Mouse (Mus musculus) limb, embryonic 10.5 days (tissue): ENCODE results near the gene BC004004. TPM values are rescaled to one million over a fixed set of nuclear protein-coding genes. Genes with fewer than 3 reads are reported as not detected.

Source experiments
- DNase-seq: peaks from one replicate; pipeline ENCODE4 v3.0.0-alpha.2; 2017; ENCODE audit warnings: low spot score
- H3K27ac ChIP-seq: fragments of 300-500 bp; sonication (generic); 2 replicates; pipeline ENCODE4 v1.5.1; 2016; ENCODE audit warnings: mild to moderate bottlenecking
- H3K27me3 ChIP-seq: fragments of 300-500 bp; sonication (generic); 2 replicates; pipeline ENCODE4 v1.6.1; 2016; ENCODE audit warnings: low read depth, mild to moderate bottlenecking; ENCODE audit not compliant: poor library complexity, severe bottlenecking
- H3K36me3 ChIP-seq: fragments of 300-500 bp; sonication (generic); 2 replicates; pipeline ENCODE4 v1.6.1; 2016; ENCODE audit warnings: mild to moderate bottlenecking, moderate library complexity
- H3K4me1 ChIP-seq: fragments of 300-500 bp; sonication (generic); 2 replicates; pipeline ENCODE4 v1.6.1; 2016
- H3K4me3 ChIP-seq: fragments of 300-500 bp; sonication (generic); 2 replicates; pipeline ENCODE4 v1.5.1; 2016; ENCODE audit warnings: mild to moderate bottlenecking, moderate library complexity
- H3K9me3 ChIP-seq: fragments of 300-500 bp; sonication (generic); replicated peaks from 2 replicates; pipeline ENCODE4 v1.6.1; 2016; ENCODE audit warnings: mild to moderate bottlenecking
- WGBS: fragments of 180-500 bp; shearing (Covaris S2); methylation state at CpG from one replicate; pipeline ENCODE4 v1.1.7; 2016; 5-methylcytosine and 5-hydroxymethylcytosine counted together
- polyA plus RNA-seq: library from polyadenylated mRNA; unstranded; fragments of >200 nt; fragmentation: Nextera tagmentation; extraction: Ambion mirVana; gene quantifications from 2 replicates; pipeline ENCODE4 v1.2.1, GENCODE M21; 2016

Gene BC004004
- 47.9 and 52.9 TPM in 2 replicates for polyA plus RNA-seq

- under 1% methylated on average over 63 of the region's 63 CpGs for WGBS
- Histone ChIP-seq H3K4me1 (peaks cover 18% of the 10 kb centered on the region), H3K27ac (peak within 1 kb of the TSS; percentile 95), H3K4me3 (peak within 1 kb of the TSS; percentile 97), H3K27me3 (no peaks in the 10 kb centered on the region), H3K36me3 (no peaks in the 10 kb centered on the region), H3K9me3 (no peaks in the 10 kb centered on the region)
- peak; percentile 99 for DNase-seq
These were observed at the start of gene BC004004 for GRCm38 (mm10) chr17:29268682-29269348. Gene BC004004, plus strand, starts transcription at chr17:29268788.

GRCm38 (mm10) chr17:29220631-29221030, 48.0 kb upstream of the BC004004 start:
- no peak overlapping the region for H3K4me3 ChIP-seq
- peak overlapping the region; percentile 50; the same call in 1 of the 2 replicates for H3K27ac ChIP-seq
- no peaks in the 10 kb centered on the region for H3K36me3 ChIP-seq
- 0 out of 2 replicates have a peak, but pooled peaks cover 6% of the 10 kb centered on the region for H3K27me3 ChIP-seq
- DNase-seq, result no peak
- 67% methylated on average over 14 of the region's 14 CpGs for WGBS
- no peaks in the 10 kb centered on the region for H3K9me3 ChIP-seq
- peaks cover 39% of the 10 kb centered on the region for H3K4me1 ChIP-seq

- Histone ChIP-seq H3K36me3 (no peaks in the 10 kb centered on the region), H3K9me3 (no peaks in the 10 kb centered on the region)
These were observed 37.5 kb upstream of the BC004004 start for GRCm38 (mm10) chr17:29231109-29231508.

GRCm38 (mm10) chr17:29236111-29236510, 32.5 kb upstream of the BC004004 start:
- 48% methylated on average over 7 of the region's 7 CpGs for WGBS
- DNase-seq, result no peak
- peaks cover 60% of the 10 kb centered on the region for H3K27me3 ChIP-seq
- H3K36me3 ChIP-seq, result no peaks in the 10 kb centered on the region
- H3K4me1 ChIP-seq, result peaks cover 40% of the 10 kb centered on the region
- H3K27ac ChIP-seq, result no peak overlapping the region
- H3K4me3 ChIP-seq, result no peak overlapping the region
- H3K9me3 ChIP-seq, result no peaks in the 10 kb centered on the region

More at GRCm38 (mm10) chr17:29231109-29231508, 37.5 kb upstream of the BC004004 start:
- H3K27me3 ChIP-seq, result peaks cover 13% of the 10 kb centered on the region
- WGBS, result 60% methylated on average over 10 of the region's 10 CpGs
- H3K4me3 ChIP-seq, result no peak overlapping the region
- H3K4me1 ChIP-seq, result peaks cover 16% of the 10 kb centered on the region
- no peak overlapping the region for H3K27ac ChIP-seq
- no peak for DNase-seq

- DNase-seq, result peak; percentile 58
These were observed 31.3 kb upstream of the BC004004 start for GRCm38 (mm10) chr17:29237267-29237771.

GRCm38 (mm10) chr17:29237772-29238420, 30.7 kb upstream of the BC004004 start, which contains the start of gene Cpne5:
Gene Cpne5, minus strand, starts transcription at chr17:29238167.
- peaks cover 69% of the 10 kb centered on the region for H3K27me3 ChIP-seq
- H3K27ac ChIP-seq, result peak within 1 kb of the TSS; percentile 79
- DNase-seq, result peak; percentile 60
- no peaks in the 10 kb centered on the region for H3K9me3 ChIP-seq
- H3K36me3 ChIP-seq, result no peaks in the 10 kb centered on the region
- H3K4me1 ChIP-seq, result peaks cover 34% of the 10 kb centered on the region
- WGBS, result under 1% methylated on average over 64 of the region's 73 CpGs
- peak within 1 kb of the TSS; percentile 76 for H3K4me3 ChIP-seq

More at GRCm38 (mm10) chr17:29237267-29237771, 31.3 kb upstream of the BC004004 start:
- Histone ChIP-seq H3K27me3 (peaks cover 64% of the 10 kb centered on the region), H3K27ac (peak overlapping the region; percentile 79), H3K9me3 (no peaks in the 10 kb centered on the region), H3K4me3 (peak overlapping the region; percentile 76), H3K4me1 (peaks cover 37% of the 10 kb centered on the region), H3K36me3 (no peaks in the 10 kb centered on the region)
- WGBS, result under 1% methylated on average over 32 of the region's 32 CpGs

- Histone ChIP-seq H3K9me3 (no peaks in the 10 kb centered on the region), H3K4me1 (peaks cover 36% of the 10 kb centered on the region), H3K36me3 (no peaks in the 10 kb centered on the region), H3K27me3 (peaks cover 71% of the 10 kb centered on the region), H3K4me3 (peak overlapping the region; percentile 76), H3K27ac (peak overlapping the region; percentile 79)
- 1% methylated on average over 23 of the region's 23 CpGs for WGBS
- peak; percentile 47 for DNase-seq
These were observed 30.1 kb upstream of the BC004004 start for GRCm38 (mm10) chr17:29238421-29238945.

GRCm38 (mm10) chr17:29244912-29245311, 23.7 kb upstream of the BC004004 start:
- WGBS, result 28% methylated on average over 12 of the region's 12 CpGs
- Histone ChIP-seq H3K9me3 (no peaks in the 10 kb centered on the region), H3K4me1 (peaks cover 34% of the 10 kb centered on the region), H3K27ac (peak overlapping the region; percentile 68), H3K36me3 (peaks cover 16% of the 10 kb centered on the region), H3K27me3 (peaks cover 19% of the 10 kb centered on the region), H3K4me3 (0 out of 2 replicates have a peak overlapping the region, but pooled peaks have one; percentile 13)
- DNase-seq, result no peak

- peak overlapping the region; percentile 68 for H3K27ac ChIP-seq
- no peak for DNase-seq
These were observed 22.9 kb upstream of the BC004004 start for GRCm38 (mm10) chr17:29245725-29246124.

GRCm38 (mm10) chr17:29246602-29247001, 22.0 kb upstream of the BC004004 start:
- 22% methylated on average over 5 of the region's 5 CpGs for WGBS
- DNase-seq, result peak; percentile 77
- peak overlapping the region; percentile 53; the same call in 1 of the 2 replicates for H3K27ac ChIP-seq
- H3K27me3 ChIP-seq, result 0 out of 2 replicates have a peak, but pooled peaks cover 8% of the 10 kb centered on the region
- no peak overlapping the region for H3K4me3 ChIP-seq
- H3K4me1 ChIP-seq, result peaks cover 32% of the 10 kb centered on the region
- no peaks in the 10 kb centered on the region for H3K9me3 ChIP-seq
- peaks cover 32% of the 10 kb centered on the region for H3K36me3 ChIP-seq

More at GRCm38 (mm10) chr17:29245725-29246124, 22.9 kb upstream of the BC004004 start:
- 39% methylated on average over 7 of the region's 7 CpGs for WGBS
- Histone ChIP-seq H3K9me3 (no peaks in the 10 kb centered on the region), H3K27me3 (peaks cover 11% of the 10 kb centered on the region), H3K4me1 (peaks cover 34% of the 10 kb centered on the region), H3K36me3 (peaks cover 24% of the 10 kb centered on the region), H3K4me3 (no peak overlapping the region)

GRCm38 (mm10) chr17:29247881-29248280, 20.7 kb upstream of the BC004004 start:
- H3K27ac ChIP-seq, result no peak overlapping the region
- H3K9me3 ChIP-seq, result no peaks in the 10 kb centered on the region
- H3K4me3 ChIP-seq, result no peak overlapping the region
- H3K27me3 ChIP-seq, result 0 out of 2 replicates have a peak, but pooled peaks cover 1% of the 10 kb centered on the region
- DNase-seq, result no peak
- peaks cover 29% of the 10 kb centered on the region for H3K4me1 ChIP-seq
- H3K36me3 ChIP-seq, result peaks cover 45% of the 10 kb centered on the region
- 85% methylated on average over 13 of the region's 13 CpGs for WGBS

- Histone ChIP-seq H3K9me3 (no peaks in the 10 kb centered on the region), H3K27me3 (no peaks in the 10 kb centered on the region), H3K4me1 (peaks cover 26% of the 10 kb centered on the region), H3K4me3 (no peak overlapping the region), H3K36me3 (peaks cover 61% of the 10 kb centered on the region), H3K27ac (no peak overlapping the region)
- WGBS, result 62% methylated on average over 9 of the region's 9 CpGs
- DNase-seq, result no peak
These were observed 19.1 kb upstream of the BC004004 start for GRCm38 (mm10) chr17:29249512-29249911.
